Mouse (Mus musculus) ES-Bruce4 (cell line): Measurements from ENCODE around the gene Gm10198. TPM values are rescaled to one million over a fixed set of nuclear protein-coding genes. Genes with fewer than 3 reads are reported as not detected.

Experiments used
- H3K27ac ChIP-seq: 2 replicates; pipeline ENCODE4 v1.5.1; 2012; ENCODE audit warnings: low read length, inconsistent platforms; ENCODE audit not compliant: insufficient read depth
- H3K27me3 ChIP-seq: 2 replicates; pipeline ENCODE4 v1.6.1; 2012; ENCODE audit warnings: mild to moderate bottlenecking, low read length, inconsistent platforms; ENCODE audit not compliant: control insufficient read depth, poor library complexity, insufficient read depth, severe bottlenecking
- H3K36me3 ChIP-seq: 2 replicates; pipeline ENCODE4 v1.6.1; 2012; ENCODE audit warnings: inconsistent platforms, mild to moderate bottlenecking, low read length, moderate library complexity; ENCODE audit not compliant: control insufficient read depth, poor library complexity, insufficient read depth, severe bottlenecking
- H3K4me1 ChIP-seq: one replicate; pipeline ENCODE4 v1.8.1; 2011; ENCODE audit warnings: low read length; ENCODE audit not compliant: control insufficient read depth, insufficient read depth
- H3K4me3 ChIP-seq: 2 replicates; pipeline ENCODE4 v1.5.1; 2011; ENCODE audit warnings: low read depth, mild to moderate bottlenecking, low read length
- H3K9ac ChIP-seq: 2 replicates; pipeline ENCODE4 v1.6.1; 2012; ENCODE audit warnings: low read depth, mild to moderate bottlenecking, inconsistent platforms; ENCODE audit not compliant: poor library complexity, severe bottlenecking
- H3K9me3 ChIP-seq: replicated peaks from 2 replicates; pipeline ENCODE4 v1.6.1; 2012; ENCODE audit warnings: mild to moderate bottlenecking, low read length, inconsistent platforms; ENCODE audit not compliant: control insufficient read depth, poor library complexity, insufficient read depth, severe bottlenecking
- CTCF ChIP-seq: IDR thresholded peaks from one replicate; pipeline ENCODE4 v1.8.1; 2011; ENCODE audit warnings: low read depth, low read length
- EP300 ChIP-seq: IDR thresholded peaks from 2 replicates; pipeline ENCODE4 v1.6.1; 2011; ENCODE audit warnings: low read depth, low read length; ENCODE audit not compliant: insufficient read depth
- POLR2A ChIP-seq: IDR thresholded peaks from one replicate; pipeline ENCODE4 v1.8.1; 2011; ENCODE audit warnings: low read length; ENCODE audit not compliant: insufficient read depth
- polyA plus RNA-seq: library from polyadenylated mRNA; stranded (reverse); fragments of >200 nt; gene quantifications from 2 replicates; pipeline ENCODE4 v1.2.4, GENCODE M21; 2011; ENCODE audit warnings: low read depth; ENCODE audit not compliant: missing spikeins, insufficient read depth, insufficient read length

The Gm10198 gene
- polyA plus RNA-seq, 1 experiment: not detected

GRCm38 (mm10) chr13:111623112-111623511 lies 30.5 kb downstream of the Gm10198 start:
- no peaks in the 10 kb centered on the region for H3K36me3 ChIP-seq
- no peak overlapping the region for H3K9ac ChIP-seq
- no peaks in the 10 kb centered on the region for H3K4me1 ChIP-seq
- H3K27ac ChIP-seq: no peak overlapping the region
- no peaks in the 10 kb centered on the region for H3K27me3 ChIP-seq
- no peak overlapping the region for H3K4me3 ChIP-seq
- TF ChIP-seq POLR2A (no peak), CTCF (no peak), EP300 (no peak)
- no peaks in the 10 kb centered on the region for H3K9me3 ChIP-seq

GRCm38 (mm10) chr13:111624115-111624514 lies 31.5 kb downstream of the Gm10198 start:
- no peaks in the 10 kb centered on the region for H3K9me3 ChIP-seq
- no peaks in the 10 kb centered on the region for H3K4me1 ChIP-seq
- no peak overlapping the region for H3K9ac ChIP-seq
- no peaks in the 10 kb centered on the region for H3K27me3 ChIP-seq
- TF ChIP-seq CTCF (no peak), POLR2A (no peak), EP300 (no peak)
- H3K36me3 ChIP-seq: no peaks in the 10 kb centered on the region
- no peak overlapping the region for H3K4me3 ChIP-seq
- H3K27ac ChIP-seq: no peak overlapping the region

- Histone ChIP-seq H3K4me3 (no peak overlapping the region), H3K9ac (no peak overlapping the region), H3K4me1 (no peaks in the 10 kb centered on the region), H3K27ac (no peak overlapping the region), H3K36me3 (no peaks in the 10 kb centered on the region), H3K9me3 (peaks cover 8% of the 10 kb centered on the region), H3K27me3 (no peaks in the 10 kb centered on the region; the same call in 1 of the 2 replicates)
- TF ChIP-seq EP300 (no peak), CTCF (no peak), POLR2A (no peak)
Measured at GRCm38 (mm10) chr13:111634163-111635160, 41.9 kb downstream of the Gm10198 start.

- no peak overlapping the region for H3K4me3 ChIP-seq
- H3K27ac ChIP-seq: no peak overlapping the region
- no peaks in the 10 kb centered on the region for H3K27me3 ChIP-seq
- TF ChIP-seq EP300: no peak
- no peak for TF ChIP-seq POLR2A
- H3K9me3 ChIP-seq: peaks cover 8% of the 10 kb centered on the region
- no peaks in the 10 kb centered on the region for H3K4me1 ChIP-seq
- no peaks in the 10 kb centered on the region for H3K36me3 ChIP-seq
- no peak overlapping the region for H3K9ac ChIP-seq
Measured at GRCm38 (mm10) chr13:111640319-111640718, 47.7 kb downstream of the Gm10198 start.

Other genes with a start within 250 kb of the Gm10198 start
- gene Gpbp1, start 102.7 kb upstream of the Gm10198 start, polyA plus RNA-seq: 180 and 188 TPM in 2 replicates
- 3.7 and 4.4 TPM in 2 replicates for gene Gm49496, start 42.8 kb upstream of the Gm10198 start, polyA plus RNA-seq
- gene Mier3, start 88.2 kb downstream of the Gm10198 start, polyA plus RNA-seq: 48.7 and 49.1 TPM in 2 replicates
- 32.4 and 34.5 TPM in 2 replicates for gene Map3k1, start 216.2 kb downstream of the Gm10198 start, polyA plus RNA-seq